Mouse (Mus musculus): ENCODE data around the gene Fam234b. TPM values are rescaled to one million over a fixed set of nuclear protein-coding genes. Genes with fewer than 3 reads are reported as not detected.

Gene Fam234b
- polyA plus RNA-seq, 1 experiment, result 6.3 TPM

DNA sequence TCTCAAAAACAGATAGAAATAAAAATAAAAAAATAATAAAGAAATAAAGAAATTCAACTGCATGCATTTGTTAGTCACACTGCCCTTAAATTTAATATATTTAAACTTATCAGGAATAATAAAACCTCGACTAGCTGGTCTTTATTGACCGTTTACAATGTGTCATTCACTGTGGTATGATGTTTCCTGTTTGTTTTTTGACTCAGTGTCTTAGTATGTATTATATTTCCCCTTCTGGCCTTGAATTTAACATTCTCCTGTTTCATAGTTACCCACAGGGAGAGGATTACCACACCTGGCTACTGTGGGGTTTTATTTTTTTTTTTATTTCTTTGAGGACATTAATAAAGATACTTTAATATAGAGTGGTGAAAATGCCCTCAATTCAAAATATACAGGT is 64.8 kb downstream of the Fam234b start:
- Histone ChIP-seq H3K36me3 (ENCODE audit: control insufficient read depth, insufficient read depth) (no peaks in the 10 kb centered on the region), H3K4me3 (no peak overlapping the region), H3ac (ENCODE audit: control insufficient read depth, insufficient read length) (no peak overlapping the region), H3K4me2 (ENCODE audit: low read depth) (peak overlapping the region; percentile 9), H3K27me3 (ENCODE audit: control insufficient read depth, insufficient read depth, insufficient read length) (no peaks in the 10 kb centered on the region), H3K79me2 (ENCODE audit: control insufficient read depth, insufficient read depth) (no peaks in the 10 kb centered on the region)
- TF ChIP-seq TCF3 (IDR thresholded peaks at IDR 0.05; ENCODE audit: insufficient read length, low read depth), result no peak
- TF ChIP-seq REST (IDR thresholded peaks at IDR 0.05; ENCODE audit: insufficient read depth, insufficient read length), result no peak
- TF ChIP-seq CEBPB (IDR thresholded peaks at IDR 0.05; ENCODE audit: insufficient read depth, poor library complexity, severe bottlenecking), result no peak
- no peak for TF ChIP-seq POLR2A (IDR thresholded peaks at IDR 0.05; ENCODE audit: insufficient read length, low read depth)
- TF ChIP-seq POLR2AphosphoS2 (IDR thresholded peaks at IDR 0.05; ENCODE audit: insufficient read length, low read depth), result no peak
- TF ChIP-seq MAX (IDR thresholded peaks at IDR 0.05; ENCODE audit: low read depth), result no peak
- no peak for TF ChIP-seq MYOD1 (IDR thresholded peaks at IDR 0.05; ENCODE audit: control insufficient read depth in 1 of 3, insufficient read length in 2 of 3, low read depth in 2 of 3)

DNA sequence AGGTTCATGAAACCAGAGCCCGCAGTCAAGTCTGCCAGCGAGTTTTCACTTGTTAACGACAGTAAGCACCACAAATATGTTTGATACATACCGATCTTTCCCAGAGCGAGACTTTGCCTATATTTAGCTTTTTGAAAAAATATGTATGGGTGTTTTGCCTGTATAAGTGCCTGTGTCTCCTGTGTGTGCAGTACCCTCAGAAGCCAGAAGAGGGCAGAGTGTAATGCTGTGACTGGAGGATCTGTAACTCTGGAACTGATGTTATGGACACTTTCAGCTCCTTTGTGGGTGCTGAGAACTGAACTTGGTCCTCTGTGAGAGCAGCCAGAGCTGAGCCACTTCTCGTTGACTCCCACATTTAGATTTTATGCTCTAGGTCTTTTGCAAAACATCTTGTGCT is 66.4 kb downstream of the Fam234b start:
- no peak overlapping the region for H3K4me3 ChIP-seq
- no peaks in the 10 kb centered on the region for H3K36me3 ChIP-seq (ENCODE audit: control insufficient read depth, insufficient read depth)
- H3K4me2 ChIP-seq (ENCODE audit: low read depth), result no peak overlapping the region
- TF ChIP-seq CEBPB (IDR thresholded peaks at IDR 0.05; ENCODE audit: insufficient read depth, poor library complexity, severe bottlenecking) (no peak), TCF12 (IDR thresholded peaks at IDR 0.05; ENCODE audit: insufficient read depth, poor library complexity, severe bottlenecking) (no peak), MAX (IDR thresholded peaks at IDR 0.05; ENCODE audit: low read depth) (no peak), REST (IDR thresholded peaks at IDR 0.05; ENCODE audit: insufficient read depth, insufficient read length) (no peak), POLR2AphosphoS2 (IDR thresholded peaks at IDR 0.05; ENCODE audit: insufficient read length, low read depth) (no peak), USF1 (IDR thresholded peaks at IDR 0.05; ENCODE audit: low read depth) (no peak), POLR2A (IDR thresholded peaks at IDR 0.05; ENCODE audit: insufficient read length, low read depth) (no peak), TCF3 (IDR thresholded peaks at IDR 0.05; ENCODE audit: insufficient read length, low read depth) (no peak), SRF (IDR thresholded peaks at IDR 0.05; ENCODE audit: control insufficient read depth, insufficient read length, low read depth) (no peak), MYOG (IDR thresholded peaks at IDR 0.05; ENCODE audit: control insufficient read depth in 1 of 3, insufficient read depth in 1 of 3, insufficient read length in 2 of 3, low read depth in 2 of 3) (no peak), E2F4 (IDR thresholded peaks at IDR 0.05; ENCODE audit: insufficient read depth) (no peak)
- H3K79me2 ChIP-seq (ENCODE audit: control insufficient read depth, insufficient read depth), result no peaks in the 10 kb centered on the region
- H3ac ChIP-seq (ENCODE audit: control insufficient read depth, insufficient read length), result no peak overlapping the region
- H3K27me3 ChIP-seq (ENCODE audit: control insufficient read depth, insufficient read depth, insufficient read length), result no peaks in the 10 kb centered on the region

DNA sequence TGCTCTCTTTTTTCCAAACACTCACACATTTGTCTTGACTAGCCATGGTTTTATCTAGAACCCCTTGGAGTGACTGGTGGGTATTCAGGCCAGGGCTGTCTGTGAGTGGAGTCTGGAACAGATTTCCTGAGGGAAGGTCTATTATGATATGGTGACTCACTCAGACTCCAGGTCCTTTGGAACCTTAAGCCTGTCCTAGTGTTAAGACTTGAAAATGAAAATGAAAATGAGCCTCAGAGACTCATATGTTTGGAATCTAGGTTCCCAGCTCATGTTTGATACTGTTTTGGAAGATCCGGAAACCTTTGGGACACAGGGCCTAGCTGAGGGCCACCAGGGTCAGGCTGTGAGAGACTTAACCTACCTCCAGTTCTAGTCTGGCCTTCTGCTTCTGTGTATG is 68.3 kb downstream of the Fam234b start:
- no peaks in the 10 kb centered on the region for H3K79me2 ChIP-seq (ENCODE audit: control insufficient read depth, insufficient read depth)
- no peak overlapping the region for H3K4me2 ChIP-seq (ENCODE audit: low read depth)
- TF ChIP-seq POLR2A (IDR thresholded peaks at IDR 0.05; ENCODE audit: insufficient read length, low read depth), result no peak
- TF ChIP-seq CEBPB (IDR thresholded peaks at IDR 0.05; ENCODE audit: insufficient read depth, poor library complexity, severe bottlenecking), result no peak
- TF ChIP-seq USF1 (IDR thresholded peaks at IDR 0.05; ENCODE audit: low read depth), result no peak
- TF ChIP-seq SRF (IDR thresholded peaks at IDR 0.05; ENCODE audit: control insufficient read depth, insufficient read length, low read depth), result no peak
- no peak for TF ChIP-seq REST (IDR thresholded peaks at IDR 0.05; ENCODE audit: insufficient read depth, insufficient read length)
- no peak for TF ChIP-seq MAX (IDR thresholded peaks at IDR 0.05; ENCODE audit: low read depth)
- TF ChIP-seq POLR2AphosphoS2 (IDR thresholded peaks at IDR 0.05; ENCODE audit: insufficient read length, low read depth), result no peak
- no peak for TF ChIP-seq TCF3 (IDR thresholded peaks at IDR 0.05; ENCODE audit: insufficient read length, low read depth)
- TF ChIP-seq MYOG (IDR thresholded peaks at IDR 0.05; ENCODE audit: control insufficient read depth in 1 of 3, insufficient read depth in 1 of 3, insufficient read length in 2 of 3, low read depth in 2 of 3), result no peak
- no peak for TF ChIP-seq MYOD1 (IDR thresholded peaks at IDR 0.05; ENCODE audit: control insufficient read depth in 1 of 3, insufficient read length in 2 of 3, low read depth in 2 of 3)
- no peak for TF ChIP-seq TCF12 (IDR thresholded peaks at IDR 0.05; ENCODE audit: insufficient read depth, poor library complexity, severe bottlenecking)
- TF ChIP-seq E2F4 (IDR thresholded peaks at IDR 0.05; ENCODE audit: insufficient read depth), result no peak
- no peaks in the 10 kb centered on the region for H3K27me3 ChIP-seq (ENCODE audit: control insufficient read depth, insufficient read depth, insufficient read length)
- H3K4me3 ChIP-seq, result no peak overlapping the region
- H3K36me3 ChIP-seq (ENCODE audit: control insufficient read depth, insufficient read depth), result no peaks in the 10 kb centered on the region
- H3ac ChIP-seq (ENCODE audit: control insufficient read depth, insufficient read length), result no peak overlapping the region

DNA sequence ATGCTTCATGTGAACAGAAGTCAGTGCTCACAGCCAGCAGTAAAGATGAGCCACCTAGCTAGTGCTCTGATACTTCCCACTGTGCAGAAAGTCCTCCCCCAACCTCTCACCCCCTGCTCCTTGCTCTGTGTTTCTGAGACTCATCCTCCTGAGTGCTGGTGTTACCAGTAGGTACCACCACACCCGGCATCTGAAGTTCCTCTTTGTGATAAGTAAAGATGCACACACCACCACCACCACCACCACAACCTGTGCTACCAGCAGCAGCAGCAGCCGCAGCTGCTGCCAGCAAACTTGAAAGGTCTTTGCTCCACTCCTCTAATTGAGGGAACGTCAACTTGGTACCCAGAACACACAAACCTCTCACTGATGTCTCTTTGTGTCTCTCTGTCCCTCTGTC is 69.4 kb downstream of the Fam234b start:
- H3K4me3 ChIP-seq, result no peak overlapping the region
- TF ChIP-seq REST (IDR thresholded peaks at IDR 0.05; ENCODE audit: insufficient read depth, insufficient read length) (no peak), USF1 (IDR thresholded peaks at IDR 0.05; ENCODE audit: low read depth) (no peak), E2F4 (IDR thresholded peaks at IDR 0.05; ENCODE audit: insufficient read depth) (no peak)
- no peaks in the 10 kb centered on the region for H3K79me2 ChIP-seq (ENCODE audit: control insufficient read depth, insufficient read depth)
- H3K4me2 ChIP-seq (ENCODE audit: low read depth), result no peak overlapping the region
- H3ac ChIP-seq (ENCODE audit: control insufficient read depth, insufficient read length), result no peak overlapping the region
- no peaks in the 10 kb centered on the region for H3K36me3 ChIP-seq (ENCODE audit: control insufficient read depth, insufficient read depth)
- H3K27me3 ChIP-seq (ENCODE audit: control insufficient read depth, insufficient read depth, insufficient read length), result no peaks in the 10 kb centered on the region

DNA sequence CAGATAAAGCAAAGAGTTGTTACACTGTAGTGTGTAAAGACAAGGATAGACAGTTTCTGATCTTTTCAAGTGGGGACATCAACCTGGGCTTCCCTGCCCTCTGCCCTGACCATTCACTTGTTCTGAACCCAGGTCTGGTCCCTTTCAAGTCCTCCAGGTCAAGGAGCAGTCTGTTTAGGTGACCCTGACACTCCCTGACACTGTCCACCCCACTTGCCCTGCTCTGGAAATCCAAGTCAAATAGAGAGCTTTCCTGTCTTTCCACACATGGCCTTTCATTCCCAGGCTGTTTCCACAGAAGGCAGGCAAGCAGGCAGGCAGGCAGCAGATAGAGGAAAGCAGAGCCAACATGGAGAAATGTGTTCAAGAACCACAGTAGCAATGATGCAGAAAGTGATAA is 70.6 kb downstream of the Fam234b start:
- Histone ChIP-seq H3K79me2 (ENCODE audit: control insufficient read depth, insufficient read depth) (no peaks in the 10 kb centered on the region), H3K4me2 (ENCODE audit: low read depth) (no peak overlapping the region), H3K4me3 (no peak overlapping the region), H3ac (ENCODE audit: control insufficient read depth, insufficient read length) (no peak overlapping the region), H3K36me3 (ENCODE audit: control insufficient read depth, insufficient read depth) (no peaks in the 10 kb centered on the region), H3K27me3 (ENCODE audit: control insufficient read depth, insufficient read depth, insufficient read length) (no peaks in the 10 kb centered on the region)
- TF ChIP-seq TCF12 (IDR thresholded peaks at IDR 0.05; ENCODE audit: insufficient read depth, poor library complexity, severe bottlenecking) (no peak), CEBPB (IDR thresholded peaks at IDR 0.05; ENCODE audit: insufficient read depth, poor library complexity, severe bottlenecking) (no peak), SRF (IDR thresholded peaks at IDR 0.05; ENCODE audit: control insufficient read depth, insufficient read length, low read depth) (no peak), REST (IDR thresholded peaks at IDR 0.05; ENCODE audit: insufficient read depth, insufficient read length) (no peak), MYOD1 (IDR thresholded peaks at IDR 0.05; ENCODE audit: control insufficient read depth in 1 of 3, insufficient read length in 2 of 3, low read depth in 2 of 3) (no peak), POLR2A (IDR thresholded peaks at IDR 0.05; ENCODE audit: insufficient read length, low read depth) (no peak), TCF3 (IDR thresholded peaks at IDR 0.05; ENCODE audit: insufficient read length, low read depth) (no peak), MYOG (IDR thresholded peaks at IDR 0.05; ENCODE audit: control insufficient read depth in 1 of 3, insufficient read depth in 1 of 3, insufficient read length in 2 of 3, low read depth in 2 of 3) (no peak), MAX (IDR thresholded peaks at IDR 0.05; ENCODE audit: low read depth) (no peak), USF1 (IDR thresholded peaks at IDR 0.05; ENCODE audit: low read depth) (no peak), POLR2AphosphoS2 (IDR thresholded peaks at IDR 0.05; ENCODE audit: insufficient read length, low read depth) (no peak), E2F4 (IDR thresholded peaks at IDR 0.05; ENCODE audit: insufficient read depth) (no peak)

All from myocyte (in vitro differentiated cells).